Mouse (Mus musculus): ENCODE measurements around the gene Kcnk7. TPM values are rescaled to one million over a fixed set of nuclear protein-coding genes. Genes with fewer than 3 reads are reported as not detected.

Gene Kcnk7
- 0.04 and 0.06 TPM in 2 replicates for polyA plus RNA-seq (2012)

DNA sequence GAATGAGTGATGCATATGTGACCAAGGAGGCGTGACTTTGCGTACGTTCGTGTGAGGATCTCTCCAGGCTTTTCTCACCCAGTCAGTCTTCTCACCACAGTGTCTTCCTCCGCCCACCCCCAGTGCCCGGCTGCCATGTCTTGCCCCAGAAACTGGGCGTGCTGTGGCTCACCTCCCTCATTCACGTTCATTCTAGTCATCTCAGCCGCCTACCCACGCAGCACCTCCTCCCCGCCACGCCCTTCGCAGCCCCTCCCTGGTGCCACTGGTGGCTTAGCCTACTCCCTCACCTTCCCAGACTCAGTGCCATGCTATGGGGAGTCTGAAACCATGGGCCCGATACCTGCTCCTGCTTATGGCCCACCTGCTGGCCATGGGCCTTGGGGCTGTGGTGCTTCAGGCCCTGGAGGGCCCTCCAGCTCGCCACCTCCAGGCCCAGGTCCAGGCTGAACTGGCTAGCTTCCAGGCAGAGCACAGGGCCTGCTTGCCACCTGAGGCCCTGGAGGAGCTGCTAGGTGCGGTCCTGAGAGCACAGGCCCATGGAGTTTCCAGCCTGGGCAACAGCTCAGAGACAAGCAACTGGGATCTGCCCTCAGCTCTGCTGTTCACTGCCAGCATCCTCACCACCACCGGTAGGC lies at the start of gene Kcnk7:
Gene Kcnk7, plus strand, starts transcription at position 205 of the 638 bp plus-strand sequence.
- H3K36me3 ChIP-seq (ENCODE audit: control insufficient read depth), result peaks cover 100% of the 10 kb centered on the region
- H3K27me3 ChIP-seq (ENCODE audit: control insufficient read depth), result no peaks in the 10 kb centered on the region; the same call in 1 of the 2 replicates
- H3K9me3 ChIP-seq (ENCODE audit: control insufficient read depth, low read length), result no peaks in the 10 kb centered on the region
- TF ChIP-seq TAL1 (IDR thresholded peaks at IDR 0.05; ENCODE audit: low read length), result no peak
- peaks cover 59% of the 10 kb centered on the region for H3K4me1 ChIP-seq (ENCODE audit: control insufficient read depth)
- H3K4me3 ChIP-seq (replicated peaks), result peak within 1 kb of the TSS; percentile 51

DNA sequence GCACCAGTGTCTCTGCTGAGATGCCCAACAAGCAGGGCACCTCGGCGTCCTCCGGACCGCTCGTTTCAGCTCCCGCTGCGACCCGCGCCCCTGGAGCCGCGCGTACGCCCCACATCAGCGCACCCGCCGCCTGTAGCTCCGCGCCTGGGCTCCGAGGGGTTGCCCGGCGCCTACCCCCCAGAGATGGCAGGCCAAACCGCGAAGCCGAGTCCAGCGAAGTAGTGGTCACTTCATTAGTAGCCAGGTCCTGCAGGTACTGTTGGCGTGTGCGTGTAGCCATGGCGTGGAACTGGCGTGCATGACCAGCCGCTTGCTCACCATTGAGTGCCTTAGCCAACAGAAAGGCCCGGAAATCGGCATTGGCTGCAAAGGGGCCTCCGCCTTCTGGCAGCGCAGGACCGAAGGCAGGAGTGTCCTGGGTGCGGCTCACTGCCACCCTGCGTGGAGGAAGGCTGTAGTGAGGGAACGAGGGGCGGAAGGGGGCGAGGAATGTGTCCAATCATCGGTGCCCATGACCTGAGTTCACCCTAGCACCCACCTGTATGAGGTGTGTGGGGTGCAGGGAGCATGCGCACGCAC lies 49.4 kb upstream of the Kcnk7 start:
- Histone ChIP-seq H3K27me3 (ENCODE audit: control insufficient read depth) (peaks cover 7% of the 10 kb centered on the region; the same call in 1 of the 2 replicates), H3K36me3 (ENCODE audit: control insufficient read depth) (peaks cover 99% of the 10 kb centered on the region), H3K9me3 (ENCODE audit: control insufficient read depth, low read length) (peaks cover 14% of the 10 kb centered on the region), H3K4me1 (ENCODE audit: control insufficient read depth) (peaks cover 44% of the 10 kb centered on the region), H3K4me3 (replicated peaks) (peak overlapping the region; percentile 14)
- TF ChIP-seq GATA1 (IDR thresholded peaks at IDR 0.05; ENCODE audit: low read length) (no peak), TAL1 (IDR thresholded peaks at IDR 0.05; ENCODE audit: low read length) (no peak)

DNA sequence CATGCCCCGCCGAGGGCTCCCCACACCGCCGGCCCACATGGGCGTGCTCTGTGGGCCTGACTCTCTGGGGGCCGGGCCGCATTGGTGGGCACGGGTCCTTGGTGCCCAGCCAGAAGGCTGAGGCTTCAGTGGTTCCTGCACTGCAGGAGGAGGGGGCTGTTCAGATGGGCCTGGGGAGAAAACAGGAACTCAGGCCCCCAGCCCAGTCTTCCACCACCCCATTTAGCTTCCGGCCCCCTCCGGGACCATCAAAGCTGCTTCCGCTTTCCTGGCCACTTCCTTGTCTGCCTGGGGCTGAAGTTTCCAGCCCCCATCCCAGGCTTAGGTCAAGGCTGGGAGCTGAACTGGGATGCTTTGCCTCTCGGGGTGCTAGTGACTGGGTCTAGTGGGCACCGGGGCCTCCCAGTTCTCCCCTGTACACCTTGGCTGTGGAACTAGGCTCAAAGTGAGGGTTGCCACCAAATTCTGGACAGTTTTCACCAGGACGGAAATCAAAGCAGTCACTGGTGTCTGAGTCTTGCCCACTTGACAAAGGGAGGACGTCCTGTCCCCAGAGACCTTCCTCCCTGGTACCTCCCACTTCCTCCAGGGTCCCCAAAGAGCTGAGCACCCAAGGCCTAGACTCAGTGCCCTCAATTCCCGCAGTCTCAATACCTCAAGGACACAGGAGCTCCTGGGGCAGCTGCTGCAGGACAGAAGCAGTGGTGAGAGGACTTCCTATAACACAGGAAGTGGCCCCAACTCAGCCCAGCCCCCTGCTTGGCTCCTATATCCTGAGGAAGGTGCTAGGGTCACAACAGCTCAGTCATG lies 43.0 kb upstream of the Kcnk7 start:
- Histone ChIP-seq H3K4me3 (replicated peaks) (peak overlapping the region; percentile 75), H3K4me1 (ENCODE audit: control insufficient read depth) (peaks cover 74% of the 10 kb centered on the region), H3K27me3 (ENCODE audit: control insufficient read depth) (no peaks in the 10 kb centered on the region), H3K36me3 (ENCODE audit: control insufficient read depth) (peaks cover 95% of the 10 kb centered on the region), H3K9me3 (ENCODE audit: control insufficient read depth, low read length) (peaks cover under 1% of the 10 kb centered on the region; the same call in 1 of the 2 replicates)
- TF ChIP-seq TAL1 (IDR thresholded peaks at IDR 0.05; ENCODE audit: low read length) (no peak), GATA1 (IDR thresholded peaks at IDR 0.05; ENCODE audit: low read length) (no peak)

DNA sequence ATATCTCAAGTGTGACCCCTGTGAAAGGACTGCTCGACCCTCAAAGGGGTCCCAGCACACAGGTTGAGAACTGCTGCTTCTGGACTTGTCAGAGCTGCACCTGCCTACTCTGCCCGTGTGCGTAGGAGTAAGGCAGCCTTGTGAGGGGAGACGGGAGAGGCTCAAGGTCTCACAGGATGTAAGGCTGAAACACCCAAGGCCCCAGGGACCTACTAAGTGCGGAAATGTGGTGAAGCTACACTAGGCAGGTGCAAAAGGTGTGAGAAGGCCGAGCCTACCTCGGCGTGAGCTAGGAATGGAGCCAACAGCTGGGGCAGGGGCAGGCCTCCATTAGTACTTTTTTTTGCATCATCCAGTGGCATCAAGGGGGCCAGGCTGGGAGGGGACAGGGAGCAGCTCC lies 41.9 kb upstream of the Kcnk7 start:
- H3K9me3 ChIP-seq (ENCODE audit: control insufficient read depth, low read length), result peaks cover 9% of the 10 kb centered on the region
- peaks cover 84% of the 10 kb centered on the region for H3K4me1 ChIP-seq (ENCODE audit: control insufficient read depth)
- no peak for TF ChIP-seq TAL1 (IDR thresholded peaks at IDR 0.05; ENCODE audit: low read length)
- H3K4me3 ChIP-seq (replicated peaks), result peak overlapping the region; percentile 75
- no peaks in the 10 kb centered on the region for H3K27me3 ChIP-seq (ENCODE audit: control insufficient read depth)
- H3K36me3 ChIP-seq (ENCODE audit: control insufficient read depth), result peaks cover 96% of the 10 kb centered on the region

GRCm38 (mm10) chr19:5662981-5663913 lies 40.9 kb upstream of the Kcnk7 start, which contains the start of gene Sipa1:
Sipa1 (minus strand) TSS chr19:5663707.
- TF ChIP-seq TAL1 (IDR thresholded peaks at IDR 0.05; ENCODE audit: low read length), result no peak
- TF ChIP-seq GATA1 (IDR thresholded peaks at IDR 0.05; ENCODE audit: low read length), result no peak
- Histone ChIP-seq H3K27me3 (ENCODE audit: control insufficient read depth) (no peaks in the 10 kb centered on the region), H3K36me3 (ENCODE audit: control insufficient read depth) (peaks cover 96% of the 10 kb centered on the region), H3K4me3 (replicated peaks) (peak within 1 kb of the TSS; percentile 75), H3K4me1 (ENCODE audit: control insufficient read depth) (peaks cover 90% of the 10 kb centered on the region), H3K9me3 (ENCODE audit: control insufficient read depth, low read length) (peaks cover 9% of the 10 kb centered on the region)

- H3K36me3 ChIP-seq (ENCODE audit: control insufficient read depth), result peaks cover 96% of the 10 kb centered on the region
- H3K27me3 ChIP-seq (ENCODE audit: control insufficient read depth), result no peaks in the 10 kb centered on the region
- peaks cover 9% of the 10 kb centered on the region for H3K9me3 ChIP-seq (ENCODE audit: control insufficient read depth, low read length)
- H3K4me1 ChIP-seq (ENCODE audit: control insufficient read depth), result peaks cover 96% of the 10 kb centered on the region
- H3K4me3 ChIP-seq (replicated peaks), result peak overlapping the region; percentile 75
- no peak for TF ChIP-seq TAL1 (IDR thresholded peaks at IDR 0.05; ENCODE audit: low read length)
Measured at GRCm38 (mm10) chr19:5664669-5665257, 39.4 kb upstream of the Kcnk7 start.

GRCm38 (mm10) chr19:5665465-5665864 lies 38.7 kb upstream of the Kcnk7 start:
- H3K9me3 ChIP-seq (ENCODE audit: control insufficient read depth, low read length), result peaks cover 9% of the 10 kb centered on the region
- TF ChIP-seq TAL1 (IDR thresholded peaks at IDR 0.05; ENCODE audit: low read length), result peak; percentile 88
- TF ChIP-seq GATA1 (IDR thresholded peaks at IDR 0.05; ENCODE audit: low read length), result peak; percentile 82
- peak overlapping the region; percentile 75 for H3K4me3 ChIP-seq (replicated peaks)
- peaks cover 96% of the 10 kb centered on the region for H3K36me3 ChIP-seq (ENCODE audit: control insufficient read depth)
- no peaks in the 10 kb centered on the region for H3K27me3 ChIP-seq (ENCODE audit: control insufficient read depth)
- peaks cover 89% of the 10 kb centered on the region for H3K4me1 ChIP-seq (ENCODE audit: control insufficient read depth)

DNA sequence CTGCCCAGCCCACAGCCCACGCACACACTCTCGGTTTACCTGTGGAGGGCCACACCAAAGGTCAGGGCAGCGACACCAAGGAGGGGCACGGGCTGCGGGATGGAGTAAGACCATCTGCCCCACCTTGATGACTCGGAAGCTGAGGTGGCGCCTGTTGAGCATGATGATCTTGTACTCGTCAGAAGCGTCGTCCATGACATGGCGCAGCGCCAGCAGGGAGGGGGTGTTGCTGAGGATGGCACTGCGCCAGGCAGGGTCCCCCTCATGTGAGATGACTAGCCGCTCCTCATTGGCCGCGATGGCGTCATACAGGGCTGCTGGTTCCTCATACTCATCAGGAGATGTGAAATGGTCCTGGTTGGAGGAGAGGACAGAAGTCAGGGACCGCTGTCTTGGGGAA lies 37.8 kb upstream of the Kcnk7 start:
- no peaks in the 10 kb centered on the region for H3K27me3 ChIP-seq (ENCODE audit: control insufficient read depth)
- peaks cover 9% of the 10 kb centered on the region for H3K9me3 ChIP-seq (ENCODE audit: control insufficient read depth, low read length)
- H3K36me3 ChIP-seq (ENCODE audit: control insufficient read depth), result peaks cover 96% of the 10 kb centered on the region
- H3K4me1 ChIP-seq (ENCODE audit: control insufficient read depth), result peaks cover 80% of the 10 kb centered on the region
- peak overlapping the region; percentile 75 for H3K4me3 ChIP-seq (replicated peaks)
- TF ChIP-seq TAL1 (IDR thresholded peaks at IDR 0.05; ENCODE audit: low read length), result no peak
- TF ChIP-seq GATA1 (IDR thresholded peaks at IDR 0.05; ENCODE audit: low read length), result no peak
